Mouse (Mus musculus) liver (tissue): ENCODE data around the gene Neu4.
"Not testable (repeated sequence)": the region's sequence is repeated elsewhere in the genome, so short reads cannot be mapped to it uniquely, and the experiment has no call there.

Experiments
- DNase-seq: peaks from one replicate; pipeline ENCODE4 v3.0.0-alpha.2; 2020; ENCODE audit warnings: mixed read lengths

Gene Neu4

GRCm38 (mm10) chr1:94020151-94020550 lies at the start of gene Neu4:
Gene Neu4 (plus strand): TSS chr1:94020451.
- DNase-seq = no peak

GRCm38 (mm10) chr1:93970797-93971196 lies 49.5 kb upstream of the Neu4 start:
- not testable (repeated sequence) for DNase-seq

GRCm38 (mm10) chr1:93975764-93976163 lies 44.5 kb upstream of the Neu4 start:
- not testable (repeated sequence) for DNase-seq

- not testable (repeated sequence) for DNase-seq
Observed at GRCm38 (mm10) chr1:93978287-93978686, 42.0 kb upstream of the Neu4 start.

GRCm38 (mm10) chr1:93980932-93981331 lies 39.3 kb upstream of the Neu4 start:
- not testable (repeated sequence) for DNase-seq

GRCm38 (mm10) chr1:93986167-93986566 lies 34.1 kb upstream of the Neu4 start:
- no peak for DNase-seq

GRCm38 (mm10) chr1:93988786-93989185 lies 31.5 kb upstream of the Neu4 start:
- DNase-seq = no peak

GRCm38 (mm10) chr1:93990209-93990608 lies 30.0 kb upstream of the Neu4 start, which contains the start of gene Gal3st2c:
Gene Gal3st2c (plus strand): TSS chr1:93990509.
- DNase-seq = not testable (repeated sequence)

- DNase-seq = not testable (repeated sequence)
Observed at GRCm38 (mm10) chr1:93991068-93991467, 29.2 kb upstream of the Neu4 start.

- not testable (repeated sequence) for DNase-seq
Observed at GRCm38 (mm10) chr1:93991491-93991890, 28.8 kb upstream of the Neu4 start.

GRCm38 (mm10) chr1:94001023-94001422 lies 19.2 kb upstream of the Neu4 start:
- no peak for DNase-seq

- not testable (repeated sequence) for DNase-seq
Observed at GRCm38 (mm10) chr1:94005954-94006506, 14.2 kb upstream of the Neu4 start.

GRCm38 (mm10) chr1:94008826-94009225 lies 11.4 kb upstream of the Neu4 start:
- DNase-seq = not testable (repeated sequence)

GRCm38 (mm10) chr1:94011643-94012042 lies 8.6 kb upstream of the Neu4 start:
- DNase-seq = no peak

- no peak for DNase-seq
Observed at GRCm38 (mm10) chr1:94027506-94028108, 7.4 kb downstream of the Neu4 start.

GRCm38 (mm10) chr1:94028741-94029140 lies 8.5 kb downstream of the Neu4 start:
- DNase-seq = no peak

GRCm38 (mm10) chr1:94033075-94033602 lies 12.9 kb downstream of the Neu4 start:
- DNase-seq = no peak

GRCm38 (mm10) chr1:94034984-94035743 lies 14.9 kb downstream of the Neu4 start:
- peak; percentile 68 for DNase-seq

- no peak for DNase-seq
Observed at GRCm38 (mm10) chr1:94040391-94040790, 20.1 kb downstream of the Neu4 start.

- DNase-seq = no peak
Observed at GRCm38 (mm10) chr1:94045559-94045958, 25.3 kb downstream of the Neu4 start.

GRCm38 (mm10) chr1:94046544-94046943 lies 26.3 kb downstream of the Neu4 start:
- no peak for DNase-seq

- no peak for DNase-seq
Observed at GRCm38 (mm10) chr1:94051104-94051503, 30.9 kb downstream of the Neu4 start.

- no peak for DNase-seq
Observed at GRCm38 (mm10) chr1:94052373-94052772, 32.1 kb downstream of the Neu4 start, which contains the start of gene Pdcd1. Gene Pdcd1 (minus strand): TSS chr1:94052553.
